Mouse (Mus musculus): ENCODE results near the gene Nadsyn1. TPM values are rescaled to one million over a fixed set of nuclear protein-coding genes. Genes with fewer than 3 reads are reported as not detected.

Nadsyn1 gene
- polyA plus RNA-seq, 1 experiment from 2014 or later, result 9.0 TPM

DNA sequence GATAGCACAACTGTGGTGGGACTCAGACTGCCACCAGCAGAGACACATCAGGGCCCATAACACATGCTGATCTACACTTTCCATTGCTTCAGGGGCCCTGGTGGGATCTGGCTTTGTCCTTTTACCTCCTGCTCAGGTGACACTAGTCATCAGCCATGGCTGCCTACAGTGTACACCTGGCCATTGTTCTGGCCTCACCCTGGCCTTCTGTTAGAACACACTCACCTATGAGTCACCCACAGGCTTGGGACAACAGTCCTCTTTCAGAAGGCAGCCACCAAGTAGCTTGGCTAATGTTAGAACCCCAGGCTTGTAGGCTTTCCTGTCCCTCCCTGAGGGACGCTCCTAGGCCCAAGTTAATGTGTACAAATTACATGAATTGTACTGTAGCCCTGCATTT lies 21.9 kb downstream of the Nadsyn1 start:
- Histone ChIP-seq H3K9me3 (no peaks in the 10 kb centered on the region), H3K27ac (no peak overlapping the region), H3K4me2 (no peak overlapping the region), H3K27me3 (no peaks in the 10 kb centered on the region), H3K4me1 (peaks cover 4% of the 10 kb centered on the region; the same call in 1 of the 2 replicates), H3K9ac (no peak overlapping the region), H3K4me3 (no peak overlapping the region), H3K36me3 (peaks cover 32% of the 10 kb centered on the region)
- 94% methylated on average over 1 of the region's 1 CpGs for WGBS
- ATAC-seq (ENCODE audit: borderline replicate concordance, extremely low read depth, low FRiP score, low TSS enrichment), result no peak

DNA sequence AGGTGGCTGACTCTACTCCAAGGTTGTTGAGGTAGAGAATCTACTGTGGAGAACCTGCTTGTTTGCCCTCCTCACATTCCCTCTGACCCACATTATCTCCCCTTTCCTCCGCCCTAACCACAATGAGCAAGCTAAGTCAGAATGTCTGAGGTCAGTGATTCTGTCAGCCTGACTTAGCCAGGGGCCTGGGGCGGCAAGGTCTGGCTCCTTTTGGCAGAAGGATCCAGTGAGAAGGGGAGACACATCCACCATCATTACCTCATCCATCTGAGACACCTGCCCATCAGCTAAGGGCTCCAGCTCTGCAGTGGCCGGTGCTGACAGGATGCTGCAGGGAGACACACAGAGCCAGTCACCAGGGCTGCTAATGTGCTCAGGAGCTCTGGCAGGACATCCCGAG lies 23.9 kb downstream of the Nadsyn1 start:
- ATAC-seq (ENCODE audit: borderline replicate concordance, extremely low read depth, low FRiP score, low TSS enrichment), result no peak
- WGBS, result 86% methylated on average over 4 of the region's 4 CpGs
- Histone ChIP-seq H3K27me3 (no peaks in the 10 kb centered on the region), H3K36me3 (peaks cover 33% of the 10 kb centered on the region), H3K4me1 (no peaks in the 10 kb centered on the region), H3K27ac (no peak overlapping the region), H3K9ac (no peak overlapping the region), H3K9me3 (no peaks in the 10 kb centered on the region), H3K4me2 (no peak overlapping the region), H3K4me3 (no peak overlapping the region)

DNA sequence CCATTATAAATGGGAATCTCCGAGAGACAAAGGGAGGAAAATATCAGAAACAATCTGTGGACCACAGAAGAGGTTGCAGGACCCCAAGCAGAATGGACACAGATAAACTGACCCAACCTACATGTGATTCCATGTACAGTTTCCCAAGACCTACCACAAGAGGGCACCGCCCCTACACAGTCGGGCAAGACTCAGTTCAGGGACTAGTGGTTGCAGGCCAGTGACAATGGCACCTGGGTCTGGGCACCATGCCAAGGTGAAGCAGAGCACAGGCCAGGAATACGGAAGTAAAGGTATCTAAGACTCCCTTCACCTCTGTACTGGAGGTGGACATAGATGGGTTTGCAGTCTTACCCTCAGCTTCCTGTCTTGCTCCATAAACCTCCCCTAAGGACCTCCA lies 29.5 kb downstream of the Nadsyn1 start:
- H3K27me3 ChIP-seq, result no peaks in the 10 kb centered on the region

DNA sequence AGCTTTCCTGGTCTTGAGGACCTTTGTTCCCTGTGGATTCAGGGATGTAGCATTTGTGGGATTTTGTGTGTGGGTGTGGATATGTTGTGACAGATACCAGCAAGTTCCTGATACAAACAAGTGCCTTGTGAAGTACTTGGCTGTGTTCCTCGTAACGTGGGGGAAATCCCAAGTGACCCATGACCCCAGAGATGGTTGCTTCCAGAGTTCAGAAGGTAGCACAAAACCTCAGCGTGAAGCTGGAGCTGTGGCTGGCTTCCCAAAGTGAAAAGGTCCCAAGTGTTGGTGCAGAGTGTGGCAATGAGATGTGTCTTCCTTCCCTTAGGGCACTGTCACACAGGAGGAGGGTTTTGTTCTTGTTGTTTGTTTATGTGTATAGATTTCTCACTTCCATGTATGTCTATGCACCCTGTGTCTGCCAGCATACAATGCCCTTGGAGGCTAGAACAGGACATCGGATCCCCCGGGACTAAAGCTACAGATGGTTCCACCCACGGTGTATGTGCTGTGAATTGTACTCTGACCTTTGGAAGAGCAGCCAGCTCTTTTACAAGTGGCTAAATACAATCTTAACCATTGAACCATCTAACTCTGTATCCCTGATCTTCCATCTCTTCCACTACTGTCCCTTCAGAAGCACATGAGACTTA lies 30.2 kb downstream of the Nadsyn1 start:
- H3K27ac ChIP-seq, result no peak overlapping the region
- H3K27me3 ChIP-seq, result no peaks in the 10 kb centered on the region
- no peaks in the 10 kb centered on the region for H3K4me1 ChIP-seq
- no peak for ATAC-seq (ENCODE audit: borderline replicate concordance, extremely low read depth, low FRiP score, low TSS enrichment)
- no peak overlapping the region for H3K9ac ChIP-seq
- peaks cover 8% of the 10 kb centered on the region for H3K36me3 ChIP-seq
- H3K4me3 ChIP-seq, result no peak overlapping the region
- 69% methylated on average over 6 of the region's 6 CpGs for WGBS
- H3K9me3 ChIP-seq, result no peaks in the 10 kb centered on the region
- no peak overlapping the region for H3K4me2 ChIP-seq

More for the DNA sequence above, 29.5 kb downstream of the Nadsyn1 start:
- no peaks in the 10 kb centered on the region for H3K9me3 ChIP-seq
- no peak overlapping the region for H3K4me2 ChIP-seq
- H3K36me3 ChIP-seq, result peaks cover 13% of the 10 kb centered on the region
- no peaks in the 10 kb centered on the region for H3K4me1 ChIP-seq
- WGBS, result 59% methylated on average over 4 of the region's 4 CpGs
- H3K4me3 ChIP-seq, result no peak overlapping the region
- H3K9ac ChIP-seq, result no peak overlapping the region
- ATAC-seq (ENCODE audit: borderline replicate concordance, extremely low read depth, low FRiP score, low TSS enrichment), result 0 out of 2 replicates have a peak, but pooled peaks have one; percentile 8
- no peak overlapping the region for H3K27ac ChIP-seq

DNA sequence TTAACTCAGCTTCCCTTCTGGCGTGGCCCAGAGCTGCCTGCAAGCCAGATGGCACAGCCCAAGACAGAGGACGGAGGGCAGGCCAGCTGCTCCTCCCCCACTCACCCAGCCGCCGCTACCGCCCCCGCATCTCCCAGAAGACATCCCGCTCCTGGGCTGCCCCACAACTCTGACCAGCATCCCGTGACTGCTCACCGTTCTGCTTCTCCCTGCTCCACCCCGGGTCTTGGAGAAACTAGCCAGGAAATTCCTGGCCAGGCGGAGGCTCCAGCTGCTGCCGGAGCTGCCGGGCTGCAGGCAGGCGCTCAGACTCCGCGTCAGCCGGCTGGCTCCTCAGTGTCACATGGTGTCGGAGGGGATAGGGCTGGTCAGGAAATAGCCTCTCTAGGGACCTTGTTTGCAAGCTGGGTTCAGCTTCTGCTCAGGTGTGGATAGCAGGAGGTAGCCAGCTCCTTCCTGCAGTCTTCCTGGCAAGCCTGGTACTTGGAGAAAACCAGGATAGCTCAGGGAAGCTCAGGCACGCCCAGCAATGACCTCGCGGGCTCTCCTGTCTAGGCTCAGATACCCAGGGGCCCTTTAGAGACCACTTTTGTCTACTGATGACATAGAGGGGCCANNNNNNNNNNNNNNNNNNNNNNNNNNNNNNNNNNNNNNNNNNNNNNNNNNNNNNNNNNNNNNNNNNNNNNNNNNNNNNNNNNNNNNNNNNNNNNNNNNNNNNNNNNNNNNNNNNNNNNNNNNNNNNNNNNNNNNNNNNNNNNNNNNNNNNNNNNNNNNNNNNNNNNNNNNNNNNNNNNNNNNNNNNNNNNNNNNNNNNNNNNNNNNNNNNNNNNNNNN lies 38.4 kb downstream of the Nadsyn1 start, which contains the start of gene Mrgpre:
Gene Mrgpre, minus strand, starts transcription at position 505 of the 834 bp plus-strand sequence.
- H3K9me3 ChIP-seq, result no peaks in the 10 kb centered on the region
- peaks cover 29% of the 10 kb centered on the region for H3K4me1 ChIP-seq

DNA sequence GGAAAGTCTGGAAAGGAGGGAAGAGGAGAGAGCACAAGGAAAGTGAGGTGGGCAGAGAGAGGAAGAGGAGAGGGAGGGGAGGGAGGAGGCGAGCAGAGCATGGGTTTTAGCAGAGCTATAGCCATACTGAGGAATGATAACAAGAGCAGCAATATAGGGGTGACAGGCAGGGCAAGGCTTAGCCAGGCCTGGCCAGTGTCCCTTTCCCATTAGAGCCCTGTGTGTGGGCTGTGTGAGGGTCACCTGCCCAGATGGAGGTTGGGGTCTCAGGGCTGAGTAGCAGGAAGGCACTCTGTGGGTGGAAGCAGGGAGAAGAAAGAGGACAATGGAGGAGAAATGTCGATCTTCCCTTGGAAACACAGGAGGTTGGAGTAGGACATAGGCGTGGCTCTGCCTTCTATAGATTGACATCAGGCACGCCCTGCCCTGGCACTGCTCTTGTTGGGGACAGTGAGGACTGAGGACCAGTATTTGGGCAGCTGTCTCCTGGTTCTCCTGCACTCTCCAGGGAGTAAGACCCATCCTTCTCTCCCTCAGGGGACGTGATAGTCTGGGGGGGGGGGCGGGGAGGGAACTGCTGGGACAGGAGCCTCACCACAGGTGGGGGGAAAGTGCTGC lies 39.2 kb downstream of the Nadsyn1 start:
- no peaks in the 10 kb centered on the region for H3K27me3 ChIP-seq
- H3K4me1 ChIP-seq, result peaks cover 29% of the 10 kb centered on the region
- peak overlapping the region; percentile 33; the same call in 1 of the 2 replicates for H3K9ac ChIP-seq
- no peaks in the 10 kb centered on the region for H3K9me3 ChIP-seq
- no peaks in the 10 kb centered on the region for H3K36me3 ChIP-seq
- peak; percentile 43 for ATAC-seq (ENCODE audit: borderline replicate concordance, extremely low read depth, low FRiP score, low TSS enrichment)
- H3K27ac ChIP-seq, result peak overlapping the region; percentile 34
- WGBS, result 17% methylated on average over 6 of the region's 6 CpGs
- peak overlapping the region; percentile 40 for H3K4me3 ChIP-seq
- H3K4me2 ChIP-seq, result peak overlapping the region; percentile 68

More for the DNA sequence above, 38.4 kb downstream of the Nadsyn1 start, which contains the start of gene Mrgpre:
- Histone ChIP-seq H3K36me3 (no peaks in the 10 kb centered on the region), H3K4me2 (peak within 1 kb of the TSS; percentile 68), H3K27ac (peak within 1 kb of the TSS; percentile 34), H3K27me3 (no peaks in the 10 kb centered on the region), H3K9ac (peak within 1 kb of the TSS; percentile 33), H3K4me3 (peak within 1 kb of the TSS; percentile 40)
- WGBS, result 1% methylated on average over 21 of the region's 21 CpGs
- peak; percentile 85 for ATAC-seq (ENCODE audit: borderline replicate concordance, extremely low read depth, low FRiP score, low TSS enrichment)

DNA sequence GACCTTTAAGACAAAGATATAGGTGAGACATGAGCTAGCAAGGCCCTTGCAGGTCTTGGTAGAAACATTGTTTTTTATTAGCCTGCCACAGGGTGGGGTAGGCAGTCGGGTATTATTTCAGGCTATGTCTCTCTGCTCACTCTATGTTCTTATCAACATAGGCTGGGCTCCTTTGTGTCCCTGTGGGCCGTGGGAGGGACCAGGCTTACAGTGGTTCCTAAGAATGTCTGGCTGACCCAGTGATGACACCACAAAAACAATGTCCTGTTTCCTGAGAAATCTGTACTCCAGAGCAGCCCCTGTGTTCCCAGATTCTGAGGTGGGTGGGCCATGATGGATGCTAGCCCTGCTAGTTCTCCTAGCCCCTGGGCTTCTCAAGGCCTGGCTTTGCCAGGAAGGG lies 45.3 kb downstream of the Nadsyn1 start:
- Histone ChIP-seq H3K4me1 (no peaks in the 10 kb centered on the region), H3K9me3 (no peaks in the 10 kb centered on the region), H3K27ac (no peak overlapping the region), H3K9ac (no peak overlapping the region), H3K27me3 (no peaks in the 10 kb centered on the region), H3K36me3 (no peaks in the 10 kb centered on the region), H3K4me3 (no peak overlapping the region), H3K4me2 (no peak overlapping the region)
- no peak for ATAC-seq (ENCODE audit: borderline replicate concordance, extremely low read depth, low FRiP score, low TSS enrichment)
- WGBS, result 42% methylated on average over 2 of the region's 2 CpGs

DNA sequence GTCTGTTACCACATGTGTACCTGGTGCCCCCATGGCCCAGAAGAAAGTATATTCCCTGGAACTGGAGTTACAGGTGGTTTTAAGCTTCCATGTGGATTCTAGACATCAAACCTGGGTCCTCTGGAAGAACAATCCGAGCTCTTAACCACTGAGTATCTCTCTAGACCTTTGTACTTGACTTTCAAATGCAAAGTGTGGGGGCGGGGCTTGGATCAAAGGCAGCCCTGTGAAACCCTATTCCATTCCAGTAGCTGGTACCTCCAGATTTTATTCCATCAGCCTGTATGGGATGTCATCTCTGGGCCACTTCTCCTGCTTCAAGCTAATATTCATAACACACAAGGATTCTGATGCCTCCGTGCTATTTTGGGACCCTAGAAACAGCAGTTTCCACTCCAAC lies 46.5 kb downstream of the Nadsyn1 start:
- Histone ChIP-seq H3K27ac (no peak overlapping the region), H3K36me3 (no peaks in the 10 kb centered on the region), H3K4me3 (no peak overlapping the region), H3K4me2 (no peak overlapping the region), H3K9me3 (no peaks in the 10 kb centered on the region), H3K27me3 (no peaks in the 10 kb centered on the region), H3K9ac (no peak overlapping the region), H3K4me1 (no peaks in the 10 kb centered on the region)
- no peak for ATAC-seq (ENCODE audit: borderline replicate concordance, extremely low read depth, low FRiP score, low TSS enrichment)
- WGBS, result 16% methylated on average over 3 of the region's 3 CpGs

DNA sequence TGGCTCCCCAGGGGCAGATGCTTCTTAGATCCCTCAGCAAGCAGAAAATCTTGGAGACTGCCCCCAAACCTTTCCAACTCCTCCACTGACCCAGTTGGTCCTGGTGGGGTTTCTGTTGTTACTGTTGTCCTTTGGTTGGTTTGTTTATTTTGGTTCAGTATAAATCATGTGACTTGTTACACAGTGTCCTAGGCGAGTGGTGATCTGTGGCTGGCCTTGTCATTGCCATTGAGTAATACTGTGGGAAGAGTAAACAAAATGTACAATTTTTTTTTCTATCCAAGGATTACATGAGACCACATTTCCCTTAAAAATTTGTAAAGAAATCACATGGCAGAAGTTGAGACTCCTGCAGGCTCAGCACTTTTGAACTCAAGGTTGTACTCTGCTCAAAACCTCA lies 53.2 kb downstream of the Nadsyn1 start:
- Histone ChIP-seq H3K27ac (peak overlapping the region; percentile 54), H3K9ac (no peak overlapping the region), H3K9me3 (no peaks in the 10 kb centered on the region), H3K4me2 (no peak overlapping the region), H3K27me3 (peaks cover 22% of the 10 kb centered on the region), H3K36me3 (no peaks in the 10 kb centered on the region), H3K4me1 (peaks cover 13% of the 10 kb centered on the region), H3K4me3 (no peak overlapping the region)
- WGBS, result 12% methylated on average over 1 of the region's 1 CpGs
- peak; percentile 85; the same call in 1 of the 2 replicates for ATAC-seq (ENCODE audit: borderline replicate concordance, extremely low read depth, low FRiP score, low TSS enrichment)

DNA sequence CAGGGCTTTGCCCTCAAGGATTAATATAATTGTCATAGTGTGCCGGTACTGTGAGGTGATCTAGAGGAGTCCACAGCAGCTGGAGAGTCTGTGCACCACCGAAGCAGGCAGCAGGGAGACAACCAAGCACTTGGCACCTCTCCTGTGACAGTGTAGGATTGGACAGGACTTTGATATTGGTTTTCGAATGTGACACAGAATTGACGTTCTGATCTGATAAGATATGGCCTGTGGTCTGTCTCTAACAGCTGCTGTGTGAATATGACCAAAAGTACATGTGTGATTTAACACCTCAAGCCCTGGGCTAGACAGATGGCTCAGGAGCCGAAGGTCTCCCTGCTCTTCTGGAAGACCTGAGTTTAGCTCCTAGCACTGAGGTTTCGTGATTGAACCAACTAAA lies 54.4 kb downstream of the Nadsyn1 start:
- Histone ChIP-seq H3K9ac (no peak overlapping the region), H3K27me3 (peaks cover 25% of the 10 kb centered on the region), H3K4me3 (no peak overlapping the region), H3K4me1 (peaks cover 13% of the 10 kb centered on the region), H3K4me2 (no peak overlapping the region), H3K9me3 (no peaks in the 10 kb centered on the region), H3K36me3 (no peaks in the 10 kb centered on the region), H3K27ac (no peak overlapping the region)
- no peak for ATAC-seq (ENCODE audit: borderline replicate concordance, extremely low read depth, low FRiP score, low TSS enrichment)
- whole genome bisulfite sequencing, result 51% methylated on average over 6 of the region's 6 CpGs

DNA sequence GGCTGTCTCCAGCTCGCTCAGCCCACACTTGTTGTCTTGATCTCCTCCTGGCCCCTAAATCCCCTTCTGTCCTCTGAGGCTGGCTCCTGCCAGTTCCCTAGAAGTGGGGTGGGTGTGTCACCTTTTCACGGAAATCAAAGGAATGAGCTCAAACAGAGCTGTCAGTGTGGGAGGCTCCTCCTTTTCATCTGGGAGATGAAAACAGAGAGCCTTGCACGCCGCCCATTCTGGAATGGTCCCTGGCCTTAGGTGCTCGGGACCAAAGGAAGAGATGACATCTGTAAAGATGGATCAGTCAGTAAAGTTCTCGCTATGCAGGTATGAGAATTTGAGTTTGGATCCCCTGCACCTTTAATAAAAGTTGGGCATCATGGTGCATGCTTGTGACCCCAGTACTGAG lies 55.8 kb downstream of the Nadsyn1 start, which contains the start of gene Mrgprg:
Gene Mrgprg, minus strand, starts transcription at position 101 of the 400 bp plus-strand sequence.
- Histone ChIP-seq H3K27ac (no peak within 1 kb of the TSS), H3K4me1 (peaks cover 13% of the 10 kb centered on the region), H3K36me3 (no peaks in the 10 kb centered on the region), H3K9ac (no peak within 1 kb of the TSS), H3K9me3 (no peaks in the 10 kb centered on the region), H3K27me3 (peaks cover 25% of the 10 kb centered on the region), H3K4me3 (no peak within 1 kb of the TSS), H3K4me2 (no peak within 1 kb of the TSS)
- no peak for ATAC-seq (ENCODE audit: borderline replicate concordance, extremely low read depth, low FRiP score, low TSS enrichment)
- WGBS, result 42% methylated on average over 6 of the region's 6 CpGs

Data from lung, embryonic 15.5 days (tissue).